Mouse (Mus musculus) embryonic facial prominence, embryonic 15.5 days (tissue): ENCODE measurements at regions not wholly inside any gene's neighbourhood (a gene's known extent, or its start where the extent isn't known, plus 50 kb on each side); places are given as distances from the start of the nearest gene placed in this dataset.

Source experiments
- ATAC-seq: fragments of 200-750 bp; cut with Nextera tagmentation; 2 replicates; pipeline ENCODE4 v1.8.0; 2017; ENCODE audit warnings: low read depth, moderate TSS enrichment; ENCODE audit not compliant: insufficient number of reproducible peaks, low FRiP score, low TSS enrichment
- H3K27ac ChIP-seq: fragments of 300-500 bp; sonication (generic); replicated peaks from 2 replicates; pipeline ENCODE4 v1.5.1; 2015; ENCODE audit warnings: mild to moderate bottlenecking, inconsistent platforms
- H3K27me3 ChIP-seq: fragments of 300-500 bp; sonication (generic); 2 replicates; pipeline ENCODE4 v1.6.1; 2015; ENCODE audit warnings: inconsistent platforms
- H3K36me3 ChIP-seq: fragments of 300-500 bp; sonication (generic); 2 replicates; pipeline ENCODE4 v1.6.1; 2015; ENCODE audit warnings: mild to moderate bottlenecking, inconsistent platforms
- H3K4me1 ChIP-seq: fragments of 300-500 bp; sonication (generic); 2 replicates; pipeline ENCODE4 v1.6.1; 2015; ENCODE audit warnings: inconsistent platforms
- H3K4me2 ChIP-seq: fragments of 300-500 bp; sonication (generic); replicated peaks from 2 replicates; pipeline ENCODE4 v1.6.1; 2015; ENCODE audit warnings: mild to moderate bottlenecking, inconsistent platforms
- H3K4me3 ChIP-seq: fragments of 300-500 bp; sonication (generic); replicated peaks from 2 replicates; pipeline ENCODE4 v1.5.1; 2015; ENCODE audit warnings: mild to moderate bottlenecking, inconsistent platforms
- H3K9ac ChIP-seq: fragments of 300-500 bp; sonication (generic); 2 replicates; pipeline ENCODE4 v1.6.1; 2015; ENCODE audit warnings: inconsistent platforms
- H3K9me3 ChIP-seq: fragments of 300-500 bp; sonication (generic); replicated peaks from 2 replicates; pipeline ENCODE4 v1.6.1; 2016; ENCODE audit warnings: inconsistent platforms
- WGBS: fragments of 180-500 bp; shearing (Covaris S2); methylation state at CpG from one replicate; pipeline ENCODE4 v1.1.7; 2015; 5-methylcytosine and 5-hydroxymethylcytosine counted together

DNA sequence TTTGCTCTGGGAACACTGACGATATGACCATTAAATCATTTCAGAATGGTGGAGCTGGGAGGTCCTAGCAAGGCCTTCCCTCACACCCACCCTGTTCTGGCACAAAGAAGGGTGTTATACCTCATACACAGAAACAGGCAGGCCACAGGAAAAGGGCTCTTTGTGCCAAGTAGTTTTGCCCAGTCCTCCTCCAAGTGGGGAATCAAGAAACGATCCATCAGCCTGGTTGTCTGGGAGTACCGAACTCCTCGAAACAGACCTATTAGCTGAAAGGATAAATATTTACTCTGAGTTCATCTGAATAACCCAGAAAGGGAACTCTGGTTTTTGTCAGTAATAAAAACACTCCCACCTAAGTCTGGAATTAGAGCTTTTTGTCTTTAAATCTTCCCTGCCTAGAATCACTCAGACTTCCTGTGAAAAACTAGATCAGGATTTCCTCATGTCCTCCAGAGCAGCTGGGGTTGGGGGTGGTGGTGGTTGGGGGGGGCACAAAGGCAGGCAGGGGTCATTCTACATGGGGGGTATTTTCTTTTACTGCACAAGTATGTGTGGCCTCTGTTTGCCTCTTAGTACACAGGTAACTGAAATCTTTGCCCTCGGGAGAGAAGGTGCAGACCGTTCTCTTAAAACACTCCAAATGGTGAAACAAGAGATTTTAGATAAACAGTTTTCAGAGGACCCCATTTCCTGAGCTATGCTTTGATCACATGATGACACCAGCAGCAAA is 681.3 kb downstream of the Gsdmc2 start:
- H3K9me3 ChIP-seq = no peaks in the 10 kb centered on the region
- H3K9ac ChIP-seq = no peak overlapping the region
- no peak overlapping the region for H3K4me2 ChIP-seq
- 31% methylated on average over 6 of the region's 6 CpGs for WGBS
- H3K27me3 ChIP-seq = no peaks in the 10 kb centered on the region
- no peaks in the 10 kb centered on the region for H3K36me3 ChIP-seq
- H3K4me3 ChIP-seq = no peak overlapping the region
- no peak for ATAC-seq
- no peak overlapping the region for H3K27ac ChIP-seq
- 0 out of 2 replicates have a peak, but pooled peaks cover 7% of the 10 kb centered on the region for H3K4me1 ChIP-seq

- Histone ChIP-seq H3K27me3 (no peaks in the 10 kb centered on the region), H3K36me3 (no peaks in the 10 kb centered on the region), H3K4me1 (0 out of 2 replicates have a peak, but pooled peaks cover 7% of the 10 kb centered on the region), H3K27ac (no peak overlapping the region), H3K9ac (no peak overlapping the region), H3K4me3 (no peak overlapping the region), H3K9me3 (no peaks in the 10 kb centered on the region), H3K4me2 (no peak overlapping the region)
- WGBS = 61% methylated on average over 4 of the region's 4 CpGs
- no peak for ATAC-seq
Observed at GRCm38 (mm10) chr15:63162881-63163549, 682.0 kb downstream of the Gsdmc2 start.

DNA sequence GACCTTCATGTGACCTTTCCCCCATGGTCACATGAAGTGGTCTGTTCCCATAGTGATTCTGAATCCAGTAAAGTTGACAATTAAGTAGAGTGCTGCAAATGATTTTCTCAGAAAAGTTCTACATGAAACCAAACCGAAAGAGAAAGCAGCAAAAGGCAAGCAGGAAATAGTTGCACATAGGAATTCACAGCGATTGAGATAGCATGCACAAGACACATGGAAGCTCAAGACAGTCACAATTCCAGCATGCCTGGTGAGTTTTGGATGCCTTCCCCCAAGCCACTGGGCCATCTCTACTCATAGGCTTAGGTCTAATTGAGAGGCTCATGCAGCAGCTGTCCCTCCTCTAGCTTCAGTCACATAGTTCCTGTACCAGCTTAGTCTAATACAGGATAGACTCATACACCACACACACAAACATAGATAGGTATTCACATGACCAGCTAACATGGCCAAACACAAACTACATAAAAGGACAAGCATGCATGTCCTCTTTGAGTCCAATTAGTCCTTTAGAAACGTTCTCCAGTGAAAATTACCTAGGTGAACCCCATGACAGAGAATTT is 721.8 kb downstream of the Gsdmc2 start:
- Histone ChIP-seq H3K4me1 (no peaks in the 10 kb centered on the region), H3K27me3 (no peaks in the 10 kb centered on the region), H3K36me3 (no peaks in the 10 kb centered on the region), H3K9me3 (no peaks in the 10 kb centered on the region), H3K27ac (no peak overlapping the region), H3K4me3 (no peak overlapping the region), H3K4me2 (no peak overlapping the region), H3K9ac (no peak overlapping the region)
- 79% methylated on average over 3 of the region's 3 CpGs for WGBS
- no peak for ATAC-seq

DNA sequence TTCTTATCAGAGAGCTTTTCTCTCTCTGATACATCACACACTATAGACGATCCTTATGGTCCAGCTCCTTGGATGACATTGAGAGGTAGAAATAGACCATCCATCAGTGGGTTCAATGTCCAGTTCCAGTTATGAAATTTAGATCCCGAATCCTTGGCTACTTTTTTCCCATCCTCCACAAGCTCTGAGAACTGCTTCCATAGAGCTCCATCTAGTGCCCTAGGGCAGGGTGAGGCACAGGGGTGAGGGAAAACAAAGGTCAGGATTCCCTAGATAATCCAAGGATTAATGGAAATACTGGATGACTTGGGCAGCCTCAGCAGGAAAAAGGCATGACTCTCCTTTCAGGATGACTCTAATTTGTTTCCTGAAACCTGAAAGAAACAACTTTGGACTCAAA is 732.1 kb downstream of the Gsdmc2 start:
- Histone ChIP-seq H3K27ac (no peak overlapping the region), H3K27me3 (no peaks in the 10 kb centered on the region), H3K4me2 (no peak overlapping the region), H3K9me3 (no peaks in the 10 kb centered on the region), H3K4me3 (no peak overlapping the region), H3K36me3 (no peaks in the 10 kb centered on the region), H3K9ac (no peak overlapping the region), H3K4me1 (no peaks in the 10 kb centered on the region)
- no peak for ATAC-seq
- 72% methylated on average over 2 of the region's 2 CpGs for WGBS

DNA sequence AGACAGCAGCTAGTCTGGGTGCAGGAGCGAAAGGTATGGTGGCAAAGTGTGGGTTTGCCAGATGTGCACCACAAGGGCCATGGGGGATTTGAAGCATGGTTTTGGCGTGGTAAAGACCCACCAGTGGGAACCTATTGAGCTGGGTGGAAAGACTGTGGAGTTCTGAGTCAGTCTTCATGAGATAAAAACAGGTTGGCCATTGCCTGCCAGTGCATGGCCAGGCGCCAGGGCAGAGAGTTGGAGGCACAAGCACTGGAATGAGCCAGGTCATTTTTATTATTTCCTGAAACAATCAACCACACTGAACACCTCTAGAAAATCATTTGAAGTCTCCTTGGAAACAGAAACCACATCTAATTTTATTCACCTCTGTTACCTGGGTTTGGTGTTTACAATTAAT is 744.9 kb downstream of the Gsdmc2 start:
- Histone ChIP-seq H3K4me1 (no peaks in the 10 kb centered on the region), H3K9ac (no peak overlapping the region), H3K27me3 (no peaks in the 10 kb centered on the region), H3K9me3 (no peaks in the 10 kb centered on the region), H3K4me3 (no peak overlapping the region), H3K4me2 (no peak overlapping the region), H3K27ac (no peak overlapping the region), H3K36me3 (no peaks in the 10 kb centered on the region)
- ATAC-seq = no peak
- WGBS = 90% methylated on average over 3 of the region's 3 CpGs

DNA sequence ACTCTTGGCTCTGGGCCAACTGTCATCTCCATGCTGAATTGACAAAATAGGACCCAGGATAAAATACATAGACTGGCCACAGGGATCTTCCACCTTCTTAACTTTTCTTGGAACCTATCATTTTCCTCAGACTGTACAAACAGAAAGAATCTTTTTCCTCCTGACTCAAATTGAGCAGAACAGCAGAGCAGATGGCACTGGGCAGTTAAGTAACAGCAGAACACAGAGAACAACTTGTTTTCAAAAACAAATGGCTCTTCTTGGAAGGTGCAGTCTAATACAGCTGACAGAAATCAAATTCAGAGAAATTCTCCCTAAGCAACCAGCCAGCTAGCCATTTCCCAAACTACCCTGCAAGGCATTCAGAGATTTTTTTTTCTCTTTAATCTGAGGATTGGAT is 763.0 kb downstream of the Gsdmc2 start:
- no peaks in the 10 kb centered on the region for H3K9me3 ChIP-seq
- no peak for ATAC-seq

DNA sequence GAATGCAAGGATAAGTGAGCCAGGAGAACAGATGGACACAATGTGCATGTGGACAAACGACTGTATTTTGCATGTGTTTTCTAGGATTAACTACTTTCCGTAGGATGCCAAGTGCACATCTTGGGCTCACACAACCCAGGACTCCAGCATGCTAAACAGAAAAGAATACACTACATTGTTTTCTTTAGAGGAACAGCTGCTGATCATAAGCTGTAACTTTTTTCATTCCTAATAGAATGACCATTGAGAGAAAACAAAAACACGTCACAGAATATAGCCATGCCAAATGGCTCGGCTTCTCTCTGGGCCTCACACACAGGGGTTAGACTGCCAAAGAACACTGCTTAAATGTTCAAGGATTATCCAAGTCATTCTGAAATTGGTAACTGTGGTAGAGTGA is 765.2 kb downstream of the Gsdmc2 start:
- no peak overlapping the region for H3K27ac ChIP-seq
- H3K4me1 ChIP-seq = no peaks in the 10 kb centered on the region
- WGBS = 59% methylated on average over 4 of the region's 4 CpGs
- H3K4me3 ChIP-seq = no peak overlapping the region
- no peak overlapping the region for H3K4me2 ChIP-seq
- no peaks in the 10 kb centered on the region for H3K9me3 ChIP-seq
- no peaks in the 10 kb centered on the region for H3K36me3 ChIP-seq
- no peak overlapping the region for H3K9ac ChIP-seq
- no peaks in the 10 kb centered on the region for H3K27me3 ChIP-seq
- ATAC-seq = no peak; the same call in 1 of the 2 replicates

More for the DNA sequence above, 763.0 kb downstream of the Gsdmc2 start:
- no peaks in the 10 kb centered on the region for H3K36me3 ChIP-seq
- no peaks in the 10 kb centered on the region for H3K4me1 ChIP-seq
- no peak overlapping the region for H3K9ac ChIP-seq
- no peak overlapping the region for H3K4me2 ChIP-seq
- H3K27me3 ChIP-seq = no peaks in the 10 kb centered on the region
- H3K4me3 ChIP-seq = no peak overlapping the region
- H3K27ac ChIP-seq = no peak overlapping the region

GRCm38 (mm10) chr15:63071921-63072320 is 773.1 kb downstream of the Gsdmc2 start:
- Histone ChIP-seq H3K36me3 (no peaks in the 10 kb centered on the region), H3K4me2 (no peak overlapping the region), H3K4me3 (no peak overlapping the region), H3K27me3 (no peaks in the 10 kb centered on the region), H3K4me1 (no peaks in the 10 kb centered on the region), H3K9me3 (no peaks in the 10 kb centered on the region), H3K9ac (no peak overlapping the region), H3K27ac (no peak overlapping the region)
- ATAC-seq = no peak
- 72% methylated on average over 4 of the region's 4 CpGs for WGBS

GRCm38 (mm10) chr15:63067126-63067525 is 777.9 kb downstream of the Gsdmc2 start:
- no peak for ATAC-seq

GRCm38 (mm10) chr15:63066020-63066439 is 778.9 kb downstream of the Gsdmc2 start:
- H3K4me1 ChIP-seq = no peaks in the 10 kb centered on the region
- H3K4me3 ChIP-seq = no peak overlapping the region
- H3K9me3 ChIP-seq = no peaks in the 10 kb centered on the region
- no peak overlapping the region for H3K27ac ChIP-seq
- ATAC-seq = no peak
- 61% methylated on average over 2 of the region's 2 CpGs for WGBS
- no peak overlapping the region for H3K9ac ChIP-seq
- H3K4me2 ChIP-seq = no peak overlapping the region
- H3K27me3 ChIP-seq = no peaks in the 10 kb centered on the region
- no peaks in the 10 kb centered on the region for H3K36me3 ChIP-seq

More at GRCm38 (mm10) chr15:63067126-63067525, 777.9 kb downstream of the Gsdmc2 start:
- Histone ChIP-seq H3K4me2 (no peak overlapping the region), H3K27ac (no peak overlapping the region), H3K9ac (no peak overlapping the region), H3K4me3 (no peak overlapping the region), H3K36me3 (no peaks in the 10 kb centered on the region), H3K9me3 (no peaks in the 10 kb centered on the region), H3K27me3 (no peaks in the 10 kb centered on the region), H3K4me1 (no peaks in the 10 kb centered on the region)
- 77% methylated on average over 3 of the region's 3 CpGs for WGBS

GRCm38 (mm10) chr15:63061891-63062290 is 783.1 kb downstream of the Gsdmc2 start:
- H3K4me3 ChIP-seq = no peak overlapping the region
- no peak overlapping the region for H3K9ac ChIP-seq
- no peaks in the 10 kb centered on the region for H3K36me3 ChIP-seq
- ATAC-seq = no peak
- H3K4me1 ChIP-seq = no peaks in the 10 kb centered on the region
- H3K27ac ChIP-seq = no peak overlapping the region
- no peaks in the 10 kb centered on the region for H3K9me3 ChIP-seq
- no peak overlapping the region for H3K4me2 ChIP-seq
- no peaks in the 10 kb centered on the region for H3K27me3 ChIP-seq
- 64% methylated on average over 3 of the region's 3 CpGs for WGBS
